Mouse (Mus musculus): Measurements from ENCODE around the gene Mtap.

GRCm38 (mm10) chr4:89127674-89128073 lies 9.2 kb upstream of the Mtap start:
- TF ChIP-seq CTCF (IDR thresholded peaks at IDR 0.05; ENCODE audit: low read depth) (no peak), EP300 (IDR thresholded peaks at IDR 0.05; ENCODE audit: low read depth) (no peak)

All from liver, postnatal 0 days (tissue).